Mouse (Mus musculus) MEL (cell line): ENCODE results near the gene Specc1l. TPM values are rescaled to one million over a fixed set of nuclear protein-coding genes. Genes with fewer than 3 reads are reported as not detected.
"Not testable (repeated sequence)": the region's sequence is repeated elsewhere in the genome, so short reads cannot be mapped to it uniquely, and the experiment has no call there.

Experiments
- DNase-seq: peaks from one replicate; pipeline ENCODE4 v3.0.0; 2011; ENCODE audit warnings: low read depth, low spot score
- H3K27ac ChIP-seq: 2 replicates; pipeline ENCODE4 v1.5.1; 2012; ENCODE audit warnings: low read depth, mild to moderate bottlenecking, control low read depth, low read length, moderate library complexity; ENCODE audit not compliant: control insufficient read depth
- H3K27me3 ChIP-seq, 2 experiments: fragments of 150-350 bp in 1 of 2; sonication (generic) in 1 of 2; 2 replicates each; pipeline ENCODE4 v1.6.1; 2012; ENCODE audit warnings: low read length in 2 of 2, mild to moderate bottlenecking in 2 of 2, improper control_type of control experiment in 1 of 2, moderate library complexity in 1 of 2; ENCODE audit not compliant: insufficient read depth in 2 of 2, control insufficient read depth in 1 of 2
- H3K36me3 ChIP-seq, 2 experiments: 2 replicates each; pipeline ENCODE4 v1.6.1; 2012 to 2014; ENCODE audit warnings: low read length in 2 of 2, improper control_type of control experiment in 1 of 2, inconsistent platforms in 1 of 2, mild to moderate bottlenecking in 1 of 2; ENCODE audit not compliant: insufficient read depth in 2 of 2, control insufficient read depth in 1 of 2
- H3K4me1 ChIP-seq, 2 experiments: fragments of 150-350 bp in 1 of 2; sonication (generic) in 1 of 2; 2 replicates each; pipeline ENCODE4 v1.6.1; 2012; ENCODE audit warnings: low read length in 2 of 2, improper control_type of control experiment in 1 of 2, mild to moderate bottlenecking in 1 of 2; ENCODE audit not compliant: insufficient read depth in 2 of 2, control insufficient read depth in 1 of 2
- H3K4me3 ChIP-seq, 2 experiments: fragments of 150-350 bp in 1 of 2; sonication (generic) in 1 of 2; 2 replicates each; pipeline ENCODE4 v1.5.1; 2012; ENCODE audit warnings: low read depth in 2 of 2, low read length in 2 of 2, mild to moderate bottlenecking in 2 of 2, moderate library complexity in 2 of 2, control low read depth in 1 of 2, improper control_type of control experiment in 1 of 2; ENCODE audit not compliant: control insufficient read depth in 1 of 2, insufficient read depth in 1 of 2
- H3K79me2 ChIP-seq: 2 replicates; pipeline ENCODE4 v1.6.1; 2012; ENCODE audit warnings: mild to moderate bottlenecking, low read length, moderate library complexity; ENCODE audit not compliant: control insufficient read depth, poor library complexity, insufficient read depth
- H3K9ac ChIP-seq: 2 replicates; pipeline ENCODE4 v1.6.1; 2012; ENCODE audit warnings: low read depth, mild to moderate bottlenecking, control low read depth, low read length, moderate library complexity; ENCODE audit not compliant: control insufficient read depth, poor library complexity, severe bottlenecking
- H3K9me3 ChIP-seq: fragments of 150-350 bp; sonication (generic); replicated peaks from 2 replicates; pipeline ENCODE4 v1.6.1; 2012; ENCODE audit warnings: mild to moderate bottlenecking, low read length, improper control_type of control experiment, moderate library complexity; ENCODE audit not compliant: insufficient read depth
- CTCF ChIP-seq, 3 experiments: IDR thresholded peaks in 2 of 3; conservative IDR thresholded peaks in 1 of 3; 2 replicates each; pipeline ENCODE4 v1.5.1; 2011 to 2012; ENCODE audit warnings: low read length in 3 of 3, low read depth in 2 of 3, mild to moderate bottlenecking in 2 of 3, improper control_type of control experiment in 1 of 3, inconsistent platforms in 1 of 3, mixed read lengths in 1 of 3, moderate library complexity in 1 of 3; ENCODE audit not compliant: control insufficient read depth in 1 of 3, insufficient read depth in 1 of 3, poor library complexity in 1 of 3, severe bottlenecking in 1 of 3
- E2F4 ChIP-seq: IDR thresholded peaks from 2 replicates; pipeline ENCODE4 v1.6.1; 2011; ENCODE audit warnings: low read depth, low read length, improper control_type of control experiment, borderline replicate concordance
- EP300 ChIP-seq, 2 experiments: IDR thresholded peaks; 2 replicates each; pipeline ENCODE4 v1.6.1; 2011; ENCODE audit warnings: improper control_type of control experiment in 2 of 2, low read length in 2 of 2, low read depth in 1 of 2, mild to moderate bottlenecking in 1 of 2
- ETS1 ChIP-seq: IDR thresholded peaks from 2 replicates; pipeline ENCODE4 v1.6.1; 2012; ENCODE audit warnings: low read depth, mild to moderate bottlenecking, inconsistent platforms, low read length, improper control_type of control experiment, moderate library complexity
- HCFC1 ChIP-seq: IDR thresholded peaks from 2 replicates; pipeline ENCODE4 v1.6.1; 2012; ENCODE audit warnings: low read depth, mild to moderate bottlenecking, inconsistent platforms, low read length, improper control_type of control experiment, moderate library complexity
- JUND ChIP-seq: IDR thresholded peaks from 2 replicates; pipeline ENCODE4 v1.6.1; 2011; ENCODE audit warnings: low read depth, mild to moderate bottlenecking, improper control_type of control experiment, low read length
- KAT2A ChIP-seq: conservative IDR thresholded peaks from 2 replicates; pipeline ENCODE4 v1.6.1; 2012; ENCODE audit warnings: low read depth, low read length, improper control_type of control experiment, inconsistent platforms
- MAFK ChIP-seq: IDR thresholded peaks from 2 replicates; pipeline ENCODE4 v1.6.1; 2011; ENCODE audit warnings: low read depth, mild to moderate bottlenecking, low read length, improper control_type of control experiment, borderline replicate concordance
- MEF2A ChIP-seq: IDR thresholded peaks from 2 replicates; pipeline ENCODE4 v1.6.1; 2014; ENCODE audit warnings: low read depth, mild to moderate bottlenecking, inconsistent platforms, low read length, improper control_type of control experiment; ENCODE audit not compliant: poor library complexity, insufficient replicate concordance, severe bottlenecking; ENCODE audit errors: extremely low read depth
- NRF1 ChIP-seq: IDR thresholded peaks from 2 replicates; pipeline ENCODE4 v1.6.1; 2014; ENCODE audit warnings: low read depth, mild to moderate bottlenecking, inconsistent platforms, low read length, improper control_type of control experiment, moderate library complexity; ENCODE audit not compliant: poor library complexity, insufficient read depth, severe bottlenecking
- POLR2AphosphoS5 ChIP-seq: IDR thresholded peaks from 2 replicates; pipeline ENCODE4 v1.6.1; 2012; ENCODE audit warnings: low read depth, borderline replicate concordance, mild to moderate bottlenecking, inconsistent platforms, low read length, moderate library complexity, mixed read lengths
- RCOR1 ChIP-seq: IDR thresholded peaks from 2 replicates; pipeline ENCODE4 v1.6.1; 2012; ENCODE audit warnings: low read depth, mild to moderate bottlenecking, inconsistent platforms, low read length, improper control_type of control experiment
- SMC3 ChIP-seq: IDR thresholded peaks from 2 replicates; pipeline ENCODE4 v1.6.1; 2011; ENCODE audit warnings: low read depth, low read length, improper control_type of control experiment
- TAL1 ChIP-seq: IDR thresholded peaks from 2 replicates; pipeline ENCODE4 v1.6.1; 2012; ENCODE audit warnings: mild to moderate bottlenecking, inconsistent platforms, low read length, moderate library complexity, mixed read lengths
- ZC3H11A ChIP-seq: IDR thresholded peaks from 2 replicates; pipeline ENCODE4 v1.6.1; 2012; ENCODE audit warnings: low read depth, mild to moderate bottlenecking, inconsistent platforms, low read length, improper control_type of control experiment
- ZKSCAN1 ChIP-seq: IDR thresholded peaks from 2 replicates; pipeline ENCODE4 v1.6.1; 2012; ENCODE audit warnings: low read depth, mild to moderate bottlenecking, inconsistent platforms, low read length, improper control_type of control experiment, moderate library complexity
- ZMIZ1 ChIP-seq: IDR thresholded peaks from 2 replicates; pipeline ENCODE4 v1.6.1; 2012; ENCODE audit warnings: low read depth, mild to moderate bottlenecking, inconsistent platforms, low read length, improper control_type of control experiment, moderate library complexity
- ZNF384 ChIP-seq: IDR thresholded peaks from 2 replicates; pipeline ENCODE4 v1.6.1; 2012; ENCODE audit warnings: low read depth, mild to moderate bottlenecking, inconsistent platforms, low read length, improper control_type of control experiment
- polyA plus RNA-seq, 2 experiments: library from polyadenylated mRNA; stranded (reverse) in 1 of 2; unstranded in 1 of 2; fragments of >175 nt in 1 of 2; fragments of >200 nt in 1 of 2; gene quantifications; 2 replicates each; pipeline versions ENCODE4 v1.2.1 to v1.2.4; 2012; ENCODE audit warnings: low replicate concordance in 2 of 2, low read depth in 1 of 2; ENCODE audit not compliant: insufficient read length in 2 of 2, insufficient read depth in 1 of 2, missing spikeins in 1 of 2
- total RNA-seq: library from RNA; depleted of rRNA; stranded (reverse); fragments of 300-350 nt; gene quantifications from 2 replicates; pipeline ENCODE4 v1.2.3, GENCODE M21; 2012

Specc1l gene
- total and polyA plus RNA-seq, 3 experiments: 12.3 to 30.6 (median 15.1) TPM

- Histone ChIP-seq H3K4me3 (no peak overlapping the region), H3K79me2 (no peaks in the 10 kb centered on the region), H3K27ac (no peak overlapping the region), H3K36me3 (peaks cover 0 to 13% of the 10 kb centered on the region in 2 experiments; a peak in 2 of 4 replicates), H3K9me3 (no peaks in the 10 kb centered on the region), H3K9ac (no peak overlapping the region), H3K4me1 (peaks cover 0 to 8% of the 10 kb centered on the region in 2 experiments; a peak in 3 of 4 replicates), H3K27me3 (no peaks in the 10 kb centered on the region)
- DNase-seq: peak; percentile 56
- TF ChIP-seq TAL1: no peak
- TF ChIP-seq CTCF (IDR thresholded peaks at IDR 0.05 in 2 of 3, conservative IDR thresholded peaks at IDR 0.05 in 1 of 3; ENCODE audit: control insufficient read depth in 1 of 3, insufficient read depth in 1 of 3, low read depth in 2 of 3, low read length in 3 of 3, poor library complexity in 1 of 3, severe bottlenecking in 1 of 3): no peak
- no peak for TF ChIP-seq MEF2A
- no peak for TF ChIP-seq ETS1
- no peak for TF ChIP-seq NRF1
- no peak for TF ChIP-seq E2F4
These were observed 77.5 kb downstream of the Specc1l start for GRCm38 (mm10) chr10:75289392-75289791.

GRCm38 (mm10) chr10:75290650-75291049 is 78.8 kb downstream of the Specc1l start:
- H3K9me3 ChIP-seq: no peaks in the 10 kb centered on the region
- peaks cover 0 to 8% of the 10 kb centered on the region in 2 experiments; a peak in 3 of 4 replicates for H3K4me1 ChIP-seq
- TF ChIP-seq MAFK: peak; percentile 86
- TF ChIP-seq SMC3: no peak
- TF ChIP-seq ZNF384: no peak
- H3K36me3 ChIP-seq: peaks cover 0 to 13% of the 10 kb centered on the region in 2 experiments; a peak in 2 of 4 replicates
- no peak for DNase-seq
- H3K4me3 ChIP-seq: no peak overlapping the region
- no peak overlapping the region for H3K27ac ChIP-seq
- no peak overlapping the region for H3K9ac ChIP-seq
- no peaks in the 10 kb centered on the region for H3K79me2 ChIP-seq
- H3K27me3 ChIP-seq: no peaks in the 10 kb centered on the region

GRCm38 (mm10) chr10:75291338-75291737 is 79.5 kb downstream of the Specc1l start:
- Histone ChIP-seq H3K79me2 (no peaks in the 10 kb centered on the region), H3K4me1 (peaks cover 0 to 8% of the 10 kb centered on the region in 2 experiments; a peak in 3 of 4 replicates), H3K9me3 (no peaks in the 10 kb centered on the region), H3K9ac (no peak overlapping the region), H3K4me3 (no peak overlapping the region), H3K27ac (no peak overlapping the region), H3K27me3 (no peaks in the 10 kb centered on the region), H3K36me3 (peaks cover 0 to 13% of the 10 kb centered on the region in 2 experiments; a peak in 2 of 4 replicates)
- TF ChIP-seq POLR2AphosphoS5: no peak
- no peak for TF ChIP-seq ZKSCAN1
- TF ChIP-seq JUND: no peak
- no peak for TF ChIP-seq KAT2A
- TF ChIP-seq ZMIZ1: no peak
- no peak for TF ChIP-seq RCOR1
- no peak for TF ChIP-seq HCFC1
- no peak for TF ChIP-seq EP300 (IDR thresholded peaks at IDR 0.05; ENCODE audit: low read depth in 1 of 2, low read length in 2 of 2)
- no peak for TF ChIP-seq ZC3H11A
- no peak for DNase-seq

GRCm38 (mm10) chr10:75292206-75292605 is 80.3 kb downstream of the Specc1l start:
- H3K36me3 ChIP-seq: peaks cover 0 to 13% of the 10 kb centered on the region in 2 experiments; a peak in 3 of 4 replicates
- H3K27ac ChIP-seq, H3K9me3 ChIP-seq, H3K4me1 ChIP-seq, DNase-seq, H3K79me2 ChIP-seq, H3K9ac ChIP-seq, H3K4me3 ChIP-seq, H3K27me3 ChIP-seq: not testable (repeated sequence)
